Mouse (Mus musculus) telencephalon, adult 2 months (tissue): ENCODE measurements at regions not wholly inside any gene's neighbourhood (a gene's known extent, or its start where the extent isn't known, plus 50 kb on each side); places are given as distances from the start of the nearest gene placed in this dataset.

Experiments
- DNase-seq: peaks from one replicate; pipeline ENCODE4 v3.0.0-alpha.2; 2011; ENCODE audit warnings: low read depth, low spot score

DNA sequence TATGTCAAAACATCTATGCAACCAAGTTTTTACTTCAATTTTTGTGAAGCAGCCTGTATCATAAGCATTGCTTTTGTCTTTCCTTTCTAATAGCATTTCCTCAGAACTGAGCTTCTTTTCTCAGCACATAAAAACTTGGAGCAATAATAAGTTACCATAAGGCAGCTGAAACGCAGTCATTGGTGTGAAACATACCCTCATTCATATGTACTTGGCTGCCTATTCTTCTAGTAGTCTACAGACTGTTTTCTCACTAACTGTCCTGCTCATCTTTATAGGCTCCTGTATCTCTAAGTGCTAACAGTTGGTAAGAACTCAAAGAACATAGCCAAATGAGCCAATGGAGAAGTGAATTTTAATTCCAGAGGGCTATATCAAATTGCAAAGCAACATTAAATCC is 454.6 kb upstream of the Ptprd start:
- peak; percentile 13 for DNase-seq

DNA sequence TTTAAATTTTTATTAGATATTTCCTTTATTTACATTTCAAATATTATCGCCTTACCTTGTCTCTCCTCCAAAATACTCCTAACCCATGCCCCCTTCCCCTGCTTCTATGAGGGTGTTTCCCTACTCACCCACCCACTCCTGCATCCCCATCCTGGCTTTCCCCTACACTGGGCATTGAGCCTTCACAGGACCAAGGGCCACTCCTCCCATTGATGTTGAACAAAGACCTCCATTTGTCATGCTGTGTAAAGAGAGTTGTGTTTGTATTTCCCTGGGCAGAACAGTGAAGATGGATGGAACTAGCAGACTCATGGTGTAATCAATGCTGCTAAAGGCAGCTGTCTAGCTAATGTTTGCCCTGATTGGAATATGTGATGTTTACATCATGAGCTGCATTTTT is 431.0 kb upstream of the Ptprd start:
- no peak for DNase-seq

DNA sequence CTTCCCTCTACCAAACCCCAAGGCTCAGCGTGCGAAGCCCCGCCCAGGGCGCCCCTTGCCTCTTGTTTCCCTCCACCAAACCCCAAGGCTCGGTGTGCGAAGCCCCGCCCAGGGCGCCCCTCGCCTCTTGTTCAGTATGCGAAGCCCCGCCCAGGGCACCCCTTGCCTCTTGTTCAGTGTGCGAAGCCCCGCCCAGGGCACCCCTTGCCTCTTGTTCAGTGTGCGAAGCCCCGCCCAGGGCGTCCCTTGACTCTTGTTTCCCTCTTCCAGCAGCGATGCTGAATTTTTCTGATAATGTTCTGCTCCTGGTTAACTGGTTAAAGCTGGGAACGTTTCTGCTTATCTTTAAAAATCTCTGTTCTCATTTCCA is 394.7 kb upstream of the Ptprd start:
- DNase-seq: peak; percentile 3

DNA sequence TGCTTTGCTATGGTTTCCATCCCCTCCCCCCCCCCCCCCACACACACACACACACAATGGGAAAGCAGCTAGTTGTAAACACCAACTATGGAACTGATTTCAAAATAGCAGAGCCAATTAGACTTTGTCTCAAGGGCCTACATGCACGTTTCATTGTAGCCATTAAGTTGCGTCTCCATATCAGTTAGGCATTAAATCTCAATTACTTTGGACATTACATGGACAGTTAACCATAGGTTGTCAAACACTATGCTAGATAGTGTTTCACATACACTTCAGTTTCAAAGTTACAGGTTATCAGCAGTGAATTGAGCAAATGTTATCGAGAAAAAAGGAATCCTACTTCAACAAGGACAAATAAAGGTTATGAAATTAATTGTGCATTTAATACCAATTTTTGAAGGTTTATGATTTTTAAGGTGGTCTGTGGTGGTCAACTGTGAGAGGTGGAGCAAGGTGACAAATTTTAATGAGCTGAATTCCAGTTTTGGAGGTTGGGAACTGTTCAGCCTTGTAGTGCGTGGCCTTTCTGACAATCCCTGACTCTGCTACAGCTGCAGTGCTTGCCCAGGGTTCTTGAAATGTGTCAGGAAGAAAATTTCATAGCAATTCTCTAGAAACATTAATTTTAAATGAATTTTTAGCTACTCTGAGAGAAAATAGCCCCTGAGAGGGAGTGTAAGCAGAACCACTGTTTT is 394.2 kb upstream of the Ptprd start:
- no peak for DNase-seq

DNA sequence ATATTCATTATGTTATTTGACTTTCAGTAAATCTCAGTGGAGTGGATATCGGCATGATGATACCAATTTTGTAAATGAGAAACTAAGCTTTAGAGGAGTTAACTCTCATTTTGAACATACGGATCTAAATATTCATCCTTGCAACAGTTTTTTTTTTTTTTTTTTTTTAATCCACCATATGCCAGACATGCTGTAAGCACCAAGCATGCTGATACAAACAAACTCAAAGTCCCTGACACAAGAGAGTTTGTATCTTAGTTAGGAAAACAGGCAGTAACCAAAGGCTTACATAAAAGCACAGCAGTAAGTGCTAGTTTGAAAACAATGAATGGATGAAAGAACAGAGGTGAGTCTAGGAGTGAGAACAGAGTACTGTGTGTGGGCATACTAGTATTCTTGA is 369.8 kb upstream of the Ptprd start:
- DNase-seq: peak; percentile 19

DNA sequence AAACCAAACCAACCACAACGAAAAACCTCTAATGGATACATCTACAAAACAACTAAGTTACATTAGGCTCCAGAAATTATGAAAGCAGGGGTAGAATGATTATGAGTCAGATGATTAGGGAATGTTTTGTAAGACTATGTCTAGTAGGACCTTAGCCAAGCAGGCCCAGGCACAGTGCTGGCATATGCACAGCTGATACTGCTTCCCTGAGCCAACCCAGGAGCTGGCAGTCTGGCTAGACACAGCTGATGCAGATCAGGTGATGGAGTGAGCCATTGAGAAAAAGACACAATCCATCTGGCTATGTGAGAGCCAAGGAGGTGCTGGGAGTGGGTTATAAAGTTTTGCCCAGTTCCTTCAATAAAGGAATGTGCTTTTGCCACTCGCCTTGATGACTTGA is 353.6 kb upstream of the Ptprd start:
- peak; percentile 3 for DNase-seq
